Mouse (Mus musculus) neural tube, embryonic 12.5 days (tissue): ENCODE measurements around the gene Mrc2. TPM values are rescaled to one million over a fixed set of nuclear protein-coding genes. Genes with fewer than 3 reads are reported as not detected.

Experiments used
- ATAC-seq: fragments of 200-750 bp; cut with Nextera tagmentation; 2 replicates; pipeline ENCODE4 v1.8.0; 2017; ENCODE audit warnings: low read depth, mild to moderate bottlenecking, moderate TSS enrichment, moderate library complexity; ENCODE audit not compliant: low FRiP score
- H3K27ac ChIP-seq: fragments of 300-500 bp; sonication (generic); 2 replicates; pipeline ENCODE4 v1.5.1; 2016
- H3K27me3 ChIP-seq: fragments of 300-500 bp; sonication (generic); replicated peaks from 2 replicates; pipeline ENCODE4 v1.6.1; 2016; ENCODE audit warnings: mild to moderate bottlenecking
- H3K36me3 ChIP-seq: fragments of 300-500 bp; sonication (generic); 2 replicates; pipeline ENCODE4 v1.6.1; 2016; ENCODE audit warnings: mild to moderate bottlenecking
- H3K4me1 ChIP-seq: fragments of 300-500 bp; sonication (generic); 2 replicates; pipeline ENCODE4 v1.6.1; 2016
- H3K4me2 ChIP-seq: fragments of 300-500 bp; sonication (generic); replicated peaks from 2 replicates; pipeline ENCODE4 v1.6.1; 2016; ENCODE audit warnings: mild to moderate bottlenecking
- H3K4me3 ChIP-seq: fragments of 300-500 bp; sonication (generic); 2 replicates; pipeline ENCODE4 v1.5.1; 2016
- H3K9ac ChIP-seq: fragments of 300-500 bp; sonication (generic); 2 replicates; pipeline ENCODE4 v1.6.1; 2016; ENCODE audit warnings: mild to moderate bottlenecking
- H3K9me3 ChIP-seq: fragments of 300-500 bp; sonication (generic); 2 replicates; pipeline ENCODE4 v1.6.1; 2016; ENCODE audit warnings: mild to moderate bottlenecking
- WGBS: fragments of 180-500 bp; shearing (Covaris S2); methylation state at CpG from one replicate; pipeline ENCODE4 v1.1.7; 2016; 5-methylcytosine and 5-hydroxymethylcytosine counted together
- polyA plus RNA-seq: library from polyadenylated mRNA; unstranded; fragments of >200 nt; fragmentation: Nextera tagmentation; extraction: Ambion mirVana; gene quantifications from 2 replicates; pipeline ENCODE4 v1.2.1, GENCODE M21; 2016

Gene Mrc2
- polyA plus RNA-seq, 1 experiment from 2014 or later = 11.3 TPM

GRCm38 (mm10) chr11:105333867-105334670 lies 41.6 kb downstream of the Mrc2 start:
- Histone ChIP-seq H3K4me3 (no peak overlapping the region), H3K4me2 (no peak overlapping the region), H3K36me3 (no peaks in the 10 kb centered on the region), H3K9me3 (no peaks in the 10 kb centered on the region), H3K9ac (no peak overlapping the region), H3K27ac (no peak overlapping the region), H3K4me1 (no peaks in the 10 kb centered on the region; the same call in 1 of the 2 replicates), H3K27me3 (no peaks in the 10 kb centered on the region)
- WGBS = 76% methylated on average over 8 of the region's 8 CpGs
- no peak for ATAC-seq

GRCm38 (mm10) chr11:105338596-105339390 lies 46.4 kb downstream of the Mrc2 start:
- no peaks in the 10 kb centered on the region; the same call in 1 of the 2 replicates for H3K4me1 ChIP-seq
- WGBS = 87% methylated on average over 12 of the region's 12 CpGs
- no peaks in the 10 kb centered on the region for H3K9me3 ChIP-seq
- no peak overlapping the region for H3K4me3 ChIP-seq
- H3K27ac ChIP-seq = no peak overlapping the region
- ATAC-seq = no peak
- H3K27me3 ChIP-seq = no peaks in the 10 kb centered on the region
- no peak overlapping the region for H3K9ac ChIP-seq
- no peak overlapping the region for H3K4me2 ChIP-seq
- H3K36me3 ChIP-seq = peaks cover 3% of the 10 kb centered on the region; the same call in 1 of the 2 replicates

GRCm38 (mm10) chr11:105345284-105345683 lies 52.8 kb downstream of the Mrc2 start:
- Histone ChIP-seq H3K4me2 (no peak overlapping the region), H3K4me3 (no peak overlapping the region), H3K9me3 (no peaks in the 10 kb centered on the region), H3K36me3 (peaks cover 11% of the 10 kb centered on the region), H3K27me3 (no peaks in the 10 kb centered on the region), H3K4me1 (no peaks in the 10 kb centered on the region), H3K9ac (no peak overlapping the region), H3K27ac (no peak overlapping the region)
- ATAC-seq = no peak
- whole genome bisulfite sequencing = 83% methylated on average over 2 of the region's 2 CpGs

GRCm38 (mm10) chr11:105347162-105348161 lies 55.0 kb downstream of the Mrc2 start:
- 64% methylated on average over 28 of the region's 28 CpGs for WGBS
- H3K9ac ChIP-seq = no peak overlapping the region

GRCm38 (mm10) chr11:105348495-105348982 lies 56.1 kb downstream of the Mrc2 start:
- H3K4me2 ChIP-seq = no peak overlapping the region
- no peaks in the 10 kb centered on the region for H3K27me3 ChIP-seq
- no peaks in the 10 kb centered on the region for H3K9me3 ChIP-seq
- peaks cover 8% of the 10 kb centered on the region; the same call in 1 of the 2 replicates for H3K36me3 ChIP-seq
- H3K27ac ChIP-seq = no peak overlapping the region
- H3K9ac ChIP-seq = no peak overlapping the region
- ATAC-seq = no peak
- 86% methylated on average over 9 of the region's 9 CpGs for WGBS
- H3K4me3 ChIP-seq = no peak overlapping the region
- 0 out of 2 replicates have a peak, but pooled peaks cover 4% of the 10 kb centered on the region for H3K4me1 ChIP-seq

More at GRCm38 (mm10) chr11:105347162-105348161, 55.0 kb downstream of the Mrc2 start:
- Histone ChIP-seq H3K9me3 (no peaks in the 10 kb centered on the region), H3K27me3 (no peaks in the 10 kb centered on the region), H3K36me3 (peaks cover 8% of the 10 kb centered on the region), H3K4me1 (no peaks in the 10 kb centered on the region), H3K27ac (no peak overlapping the region), H3K4me3 (no peak overlapping the region), H3K4me2 (no peak overlapping the region)
- peak; percentile 74 for ATAC-seq

- Histone ChIP-seq H3K27ac (no peak overlapping the region), H3K4me1 (0 out of 2 replicates have a peak, but pooled peaks cover 4% of the 10 kb centered on the region), H3K4me2 (no peak overlapping the region), H3K9me3 (no peaks in the 10 kb centered on the region), H3K36me3 (peaks cover 8% of the 10 kb centered on the region; the same call in 1 of the 2 replicates), H3K27me3 (no peaks in the 10 kb centered on the region), H3K9ac (no peak overlapping the region), H3K4me3 (no peak overlapping the region)
- ATAC-seq = no peak
- WGBS = 93% methylated on average over 19 of the region's 19 CpGs
Measured at GRCm38 (mm10) chr11:105349780-105350324, 57.4 kb downstream of the Mrc2 start.

GRCm38 (mm10) chr11:105350643-105351042 lies 58.2 kb downstream of the Mrc2 start:
- H3K36me3 ChIP-seq = peaks cover 8% of the 10 kb centered on the region; the same call in 1 of the 2 replicates
- no peaks in the 10 kb centered on the region for H3K27me3 ChIP-seq
- H3K4me3 ChIP-seq = no peak overlapping the region
- no peak overlapping the region for H3K27ac ChIP-seq
- H3K9ac ChIP-seq = no peak overlapping the region
- ATAC-seq = no peak
- H3K9me3 ChIP-seq = no peaks in the 10 kb centered on the region
- H3K4me1 ChIP-seq = 0 out of 2 replicates have a peak, but pooled peaks cover 4% of the 10 kb centered on the region
- no peak overlapping the region for H3K4me2 ChIP-seq
- WGBS = 87% methylated on average over 7 of the region's 7 CpGs

GRCm38 (mm10) chr11:105352152-105352551 lies 59.7 kb downstream of the Mrc2 start:
- Histone ChIP-seq H3K36me3 (0 out of 2 replicates have a peak, but pooled peaks cover 3% of the 10 kb centered on the region), H3K9ac (no peak overlapping the region), H3K4me2 (no peak overlapping the region), H3K4me3 (no peak overlapping the region), H3K27ac (no peak overlapping the region), H3K4me1 (0 out of 2 replicates have a peak, but pooled peaks cover 4% of the 10 kb centered on the region), H3K27me3 (no peaks in the 10 kb centered on the region), H3K9me3 (no peaks in the 10 kb centered on the region)
- WGBS = 55% methylated on average over 8 of the region's 8 CpGs
- ATAC-seq = no peak

- 70% methylated on average over 9 of the region's 9 CpGs for WGBS
- H3K9me3 ChIP-seq = no peaks in the 10 kb centered on the region
- 0 out of 2 replicates have a peak, but pooled peaks cover 4% of the 10 kb centered on the region for H3K4me1 ChIP-seq
- no peaks in the 10 kb centered on the region for H3K27me3 ChIP-seq
- H3K36me3 ChIP-seq = 0 out of 2 replicates have a peak, but pooled peaks cover 3% of the 10 kb centered on the region
- H3K4me2 ChIP-seq = no peak overlapping the region
- H3K27ac ChIP-seq = no peak overlapping the region
- no peak overlapping the region; the same call in 1 of the 2 replicates for H3K9ac ChIP-seq
- H3K4me3 ChIP-seq = no peak overlapping the region
- no peak for ATAC-seq
Measured at GRCm38 (mm10) chr11:105352954-105353890, 60.8 kb downstream of the Mrc2 start.

GRCm38 (mm10) chr11:105353891-105354280 lies 61.4 kb downstream of the Mrc2 start:
- 85% methylated on average over 4 of the region's 4 CpGs for WGBS

More at GRCm38 (mm10) chr11:105353891-105354280, 61.4 kb downstream of the Mrc2 start:
- Histone ChIP-seq H3K4me3 (no peak overlapping the region), H3K9ac (no peak overlapping the region), H3K36me3 (no peaks in the 10 kb centered on the region), H3K27me3 (no peaks in the 10 kb centered on the region), H3K27ac (no peak overlapping the region), H3K9me3 (no peaks in the 10 kb centered on the region), H3K4me2 (no peak overlapping the region), H3K4me1 (0 out of 2 replicates have a peak, but pooled peaks cover 4% of the 10 kb centered on the region)
- no peak for ATAC-seq
